Mouse (Mus musculus) myocyte (in vitro differentiated cells): ENCODE data around the gene Miga1. TPM values are rescaled to one million over a fixed set of nuclear protein-coding genes. Genes with fewer than 3 reads are reported as not detected.

Experiments used
- H3K27me3 ChIP-seq: one replicate; pipeline ENCODE4 v1.6.1; 2011; ENCODE audit not compliant: control insufficient read depth, insufficient read depth, insufficient read length
- H3K36me3 ChIP-seq: one replicate; pipeline ENCODE4 v1.6.1; 2011; ENCODE audit not compliant: control insufficient read depth, insufficient read depth
- H3K4me2 ChIP-seq: one replicate; pipeline ENCODE4 v1.6.1; 2011; ENCODE audit warnings: low read depth, control low read depth
- H3K4me3 ChIP-seq: one replicate; pipeline ENCODE4 v1.5.1; 2011; ENCODE audit warnings: mild to moderate bottlenecking, control low read depth, moderate library complexity
- H3K79me2 ChIP-seq: one replicate; pipeline ENCODE4 v1.6.1; 2011; ENCODE audit not compliant: control insufficient read depth, insufficient read depth
- H3ac ChIP-seq: one replicate; pipeline ENCODE4 v1.6.1; 2011; ENCODE audit not compliant: control insufficient read depth, insufficient read length
- CEBPB ChIP-seq: IDR thresholded peaks from 2 replicates; pipeline ENCODE4 v1.6.1; 2011; ENCODE audit warnings: mild to moderate bottlenecking, moderate library complexity; ENCODE audit not compliant: poor library complexity, insufficient read depth, severe bottlenecking
- E2F4 ChIP-seq: IDR thresholded peaks from one replicate; pipeline ENCODE4 v1.6.1; 2011; ENCODE audit warnings: mild to moderate bottlenecking, control low read depth, moderate library complexity; ENCODE audit not compliant: insufficient read depth
- MAX ChIP-seq: IDR thresholded peaks from one replicate; pipeline ENCODE4 v1.6.1; 2011; ENCODE audit warnings: low read depth, mild to moderate bottlenecking, control low read depth
- MYOD1 ChIP-seq, 3 experiments: IDR thresholded peaks; one replicate each; pipeline ENCODE4 v1.6.1; 2011; ENCODE audit warnings: control low read depth in 2 of 3, low read depth in 2 of 3, mild to moderate bottlenecking in 2 of 3, moderate library complexity in 1 of 3; ENCODE audit not compliant: insufficient read length in 2 of 3, control insufficient read depth in 1 of 3
- MYOG ChIP-seq, 3 experiments: IDR thresholded peaks; one replicate each; pipeline ENCODE4 v1.6.1; 2011; ENCODE audit warnings: control low read depth in 2 of 3, low read depth in 2 of 3, mild to moderate bottlenecking in 2 of 3; ENCODE audit not compliant: insufficient read length in 2 of 3, control insufficient read depth in 1 of 3, insufficient read depth in 1 of 3
- POLR2A ChIP-seq: IDR thresholded peaks from one replicate; pipeline ENCODE4 v1.6.1; 2011; ENCODE audit warnings: low read depth, mild to moderate bottlenecking, control low read depth, moderate library complexity; ENCODE audit not compliant: insufficient read length
- POLR2AphosphoS2 ChIP-seq: IDR thresholded peaks from one replicate; pipeline ENCODE4 v1.6.1; 2011; ENCODE audit warnings: low read depth, control low read depth; ENCODE audit not compliant: insufficient read length
- REST ChIP-seq: IDR thresholded peaks from one replicate; pipeline ENCODE4 v1.6.1; 2011; ENCODE audit warnings: mild to moderate bottlenecking, control low read depth, moderate library complexity; ENCODE audit not compliant: insufficient read depth, insufficient read length
- SRF ChIP-seq: IDR thresholded peaks from one replicate; pipeline ENCODE4 v1.6.1; 2011; ENCODE audit warnings: low read depth; ENCODE audit not compliant: control insufficient read depth, insufficient read length
- TCF12 ChIP-seq: IDR thresholded peaks from one replicate; pipeline ENCODE4 v1.6.1; 2011; ENCODE audit warnings: mild to moderate bottlenecking, control low read depth; ENCODE audit not compliant: poor library complexity, insufficient read depth, severe bottlenecking
- TCF3 ChIP-seq: IDR thresholded peaks from one replicate; pipeline ENCODE4 v1.6.1; 2011; ENCODE audit warnings: low read depth, control low read depth; ENCODE audit not compliant: insufficient read length
- USF1 ChIP-seq: IDR thresholded peaks from one replicate; pipeline ENCODE4 v1.6.1; 2011; ENCODE audit warnings: low read depth, mild to moderate bottlenecking, control low read depth, moderate library complexity
- polyA plus RNA-seq: library from polyadenylated mRNA; unstranded; fragments of >200 nt; fragmentation: generic; extraction: Trizol; gene quantifications from one replicate; pipeline ENCODE4 v1.2.1, GENCODE M21; 2012; ENCODE audit warnings: missing spikeins

The Miga1 gene
- polyA plus RNA-seq, 1 experiment, result 0.26 TPM

GRCm38 (mm10) chr3:152309250-152309645 lies 31.0 kb downstream of the Miga1 start:
- TF ChIP-seq SRF, result no peak
- TF ChIP-seq REST, result no peak
- Histone ChIP-seq H3K79me2 (no peaks in the 10 kb centered on the region), H3K4me3 (no peak overlapping the region), H3K27me3 (no peaks in the 10 kb centered on the region), H3K4me2 (peak overlapping the region; percentile 67), H3K36me3 (no peaks in the 10 kb centered on the region), H3ac (no peak overlapping the region)

- Histone ChIP-seq H3K4me2 (peak overlapping the region; percentile 67), H3K27me3 (no peaks in the 10 kb centered on the region), H3K4me3 (no peak overlapping the region), H3ac (no peak overlapping the region), H3K79me2 (no peaks in the 10 kb centered on the region), H3K36me3 (no peaks in the 10 kb centered on the region)
- TF ChIP-seq MAX (no peak), TCF12 (no peak)
Observed at GRCm38 (mm10) chr3:152308485-152309249, 31.5 kb downstream of the Miga1 start.

GRCm38 (mm10) chr3:152305971-152306370 lies 34.2 kb downstream of the Miga1 start:
- Histone ChIP-seq H3K36me3 (no peaks in the 10 kb centered on the region), H3K4me2 (no peak overlapping the region), H3K4me3 (no peak overlapping the region), H3K79me2 (no peaks in the 10 kb centered on the region), H3ac (no peak overlapping the region), H3K27me3 (no peaks in the 10 kb centered on the region)
- TF ChIP-seq POLR2A (no peak), REST (no peak), MYOD1 (IDR thresholded peaks at IDR 0.05; ENCODE audit: control insufficient read depth in 1 of 3, insufficient read length in 2 of 3, low read depth in 2 of 3) (peak in 1 of 3 experiments; percentile 3), POLR2AphosphoS2 (no peak)

GRCm38 (mm10) chr3:152305080-152305479 lies 35.1 kb downstream of the Miga1 start:
- TF ChIP-seq MYOG (IDR thresholded peaks at IDR 0.05; ENCODE audit: control insufficient read depth in 1 of 3, insufficient read depth in 1 of 3, insufficient read length in 2 of 3, low read depth in 2 of 3) (peak in 1 of 3 experiments; percentile 22), TCF12 (no peak), MYOD1 (IDR thresholded peaks at IDR 0.05; ENCODE audit: control insufficient read depth in 1 of 3, insufficient read length in 2 of 3, low read depth in 2 of 3) (peak in 1 of 3 experiments; percentile 18)
- H3K36me3 ChIP-seq, result no peaks in the 10 kb centered on the region
- peak overlapping the region; percentile 9 for H3K4me2 ChIP-seq
- H3K4me3 ChIP-seq, result no peak overlapping the region
- H3ac ChIP-seq, result no peak overlapping the region
- H3K79me2 ChIP-seq, result no peaks in the 10 kb centered on the region
- no peaks in the 10 kb centered on the region for H3K27me3 ChIP-seq

GRCm38 (mm10) chr3:152304093-152304815 lies 36.0 kb downstream of the Miga1 start:
- no peaks in the 10 kb centered on the region for H3K79me2 ChIP-seq
- H3K27me3 ChIP-seq, result no peaks in the 10 kb centered on the region
- no peak for TF ChIP-seq E2F4
- peak in 1 of 3 experiments; percentile 15 for TF ChIP-seq MYOG (IDR thresholded peaks at IDR 0.05; ENCODE audit: control insufficient read depth in 1 of 3, insufficient read depth in 1 of 3, insufficient read length in 2 of 3, low read depth in 2 of 3)
- TF ChIP-seq MAX, result no peak
- peak; percentile 30 for TF ChIP-seq TCF12
- H3K4me3 ChIP-seq, result no peak overlapping the region
- H3ac ChIP-seq, result no peak overlapping the region
- H3K4me2 ChIP-seq, result peak overlapping the region; percentile 41
- no peaks in the 10 kb centered on the region for H3K36me3 ChIP-seq

GRCm38 (mm10) chr3:152302991-152303390 lies 37.2 kb downstream of the Miga1 start:
- no peaks in the 10 kb centered on the region for H3K36me3 ChIP-seq
- no peak overlapping the region for H3ac ChIP-seq
- H3K4me3 ChIP-seq, result no peak overlapping the region
- H3K27me3 ChIP-seq, result no peaks in the 10 kb centered on the region
- H3K4me2 ChIP-seq, result no peak overlapping the region
- H3K79me2 ChIP-seq, result no peaks in the 10 kb centered on the region
- TF ChIP-seq TCF12, result no peak
- no peak for TF ChIP-seq TCF3
- no peak for TF ChIP-seq E2F4
- TF ChIP-seq CEBPB, result no peak
- no peak for TF ChIP-seq POLR2AphosphoS2
- no peak for TF ChIP-seq MAX
- TF ChIP-seq MYOD1 (IDR thresholded peaks at IDR 0.05; ENCODE audit: control insufficient read depth in 1 of 3, insufficient read length in 2 of 3, low read depth in 2 of 3), result no peak
- no peak for TF ChIP-seq POLR2A
- no peak for TF ChIP-seq REST
- TF ChIP-seq MYOG (IDR thresholded peaks at IDR 0.05; ENCODE audit: control insufficient read depth in 1 of 3, insufficient read depth in 1 of 3, insufficient read length in 2 of 3, low read depth in 2 of 3), result no peak
- TF ChIP-seq USF1, result no peak
- no peak for TF ChIP-seq SRF
